Mouse (Mus musculus) yolk sac, embryonic 10.5 days (tissue): ENCODE measurements around the gene Hoxc4.
A peak's percentile ranks its signal among the peaks of the same experiment; 100 is the strongest.

ENCODE experiments used
- DNase-seq: peaks from one replicate; pipeline ENCODE4 v3.0.0-alpha.2; 2017; ENCODE audit warnings: low spot score

The Hoxc4 gene

GRCm38 (mm10) chr15:103011928-103012486 lies 6.7 kb upstream of the Hoxc4 start:
- peak; percentile 25 for DNase-seq

GRCm38 (mm10) chr15:103013238-103013984 lies 5.3 kb upstream of the Hoxc4 start:
- DNase-seq: peak; percentile 74

GRCm38 (mm10) chr15:103014166-103015008 lies 4.3 kb upstream of the Hoxc4 start:
- DNase-seq: peak; percentile 70

GRCm38 (mm10) chr15:103015009-103015399 lies 3.7 kb upstream of the Hoxc4 start:
- no peak for DNase-seq

- no peak for DNase-seq
These were observed 3.1 kb upstream of the Hoxc4 start for GRCm38 (mm10) chr15:103015406-103016166.

- DNase-seq: no peak
These were observed 2.2 kb downstream of the Hoxc4 start for GRCm38 (mm10) chr15:103020899-103021418.

GRCm38 (mm10) chr15:103021544-103021943 lies 2.8 kb downstream of the Hoxc4 start:
- no peak for DNase-seq

GRCm38 (mm10) chr15:103024131-103024530 lies 5.4 kb downstream of the Hoxc4 start:
- no peak for DNase-seq

- no peak for DNase-seq
These were observed 8.8 kb downstream of the Hoxc4 start for GRCm38 (mm10) chr15:103027266-103028235.

GRCm38 (mm10) chr15:103028916-103029512 lies 10.3 kb downstream of the Hoxc4 start:
- DNase-seq: no peak

GRCm38 (mm10) chr15:103030142-103030541 lies 11.4 kb downstream of the Hoxc4 start:
- DNase-seq: no peak

- no peak for DNase-seq
These were observed 13.4 kb downstream of the Hoxc4 start for GRCm38 (mm10) chr15:103032167-103032566.

- no peak for DNase-seq
These were observed 14.2 kb downstream of the Hoxc4 start for GRCm38 (mm10) chr15:103032646-103033575.

GRCm38 (mm10) chr15:103034043-103034806 lies 15.5 kb downstream of the Hoxc4 start:
- DNase-seq: no peak

- DNase-seq: no peak
These were observed 16.2 kb downstream of the Hoxc4 start for GRCm38 (mm10) chr15:103034807-103035547.

GRCm38 (mm10) chr15:103035548-103035881 lies 16.8 kb downstream of the Hoxc4 start:
- no peak for DNase-seq

- no peak for DNase-seq
These were observed 18.8 kb downstream of the Hoxc4 start for GRCm38 (mm10) chr15:103037579-103037978.
